Mouse (Mus musculus): ENCODE data around the gene Hsf4. TPM values are rescaled to one million over a fixed set of nuclear protein-coding genes. Genes with fewer than 3 reads are reported as not detected.
"Not testable (repeated sequence)": the region's sequence is repeated elsewhere in the genome, so short reads cannot be mapped to it uniquely, and the experiment has no call there.

Gene Hsf4
- not detected in 2 replicates for polyA plus RNA-seq (2016; fragmentation: Nextera tagmentation; extraction: Ambion mirVana)

GRCm38 (mm10) chr8:105269461-105269947 is at the start of gene Hsf4:
Gene Hsf4, plus strand, starts transcription at chr8:105269801.
- Histone ChIP-seq H3K27me3 (ENCODE audit: poor library complexity, severe bottlenecking) (peaks cover 100% of the 10 kb centered on the region), H3K36me3 (replicated peaks) (no peaks in the 10 kb centered on the region), H3K4me3 (peak within 1 kb of the TSS; percentile 57), H3K9me3 (peaks cover 5% of the 10 kb centered on the region), H3K4me1 (peaks cover 51% of the 10 kb centered on the region), H3K27ac (no peak within 1 kb of the TSS)
- DNase-seq (ENCODE audit: extremely low spot score, low spot score) = no peak
- under 1% methylated on average over 42 of the region's 42 CpGs for WGBS

- Histone ChIP-seq H3K9me3 (no peaks in the 10 kb centered on the region), H3K4me1 (peaks cover 22% of the 10 kb centered on the region), H3K27me3 (ENCODE audit: poor library complexity, severe bottlenecking) (no peaks in the 10 kb centered on the region), H3K4me3 (peak overlapping the region; percentile 96; the same call in 1 of the 2 replicates), H3K27ac (no peak overlapping the region), H3K36me3 (replicated peaks) (no peaks in the 10 kb centered on the region)
- 88% methylated on average over 7 of the region's 7 CpGs for WGBS
- DNase-seq (ENCODE audit: extremely low spot score, low spot score) = no peak
Observed at GRCm38 (mm10) chr8:105223850-105224249, 45.8 kb upstream of the Hsf4 start.

DNA sequence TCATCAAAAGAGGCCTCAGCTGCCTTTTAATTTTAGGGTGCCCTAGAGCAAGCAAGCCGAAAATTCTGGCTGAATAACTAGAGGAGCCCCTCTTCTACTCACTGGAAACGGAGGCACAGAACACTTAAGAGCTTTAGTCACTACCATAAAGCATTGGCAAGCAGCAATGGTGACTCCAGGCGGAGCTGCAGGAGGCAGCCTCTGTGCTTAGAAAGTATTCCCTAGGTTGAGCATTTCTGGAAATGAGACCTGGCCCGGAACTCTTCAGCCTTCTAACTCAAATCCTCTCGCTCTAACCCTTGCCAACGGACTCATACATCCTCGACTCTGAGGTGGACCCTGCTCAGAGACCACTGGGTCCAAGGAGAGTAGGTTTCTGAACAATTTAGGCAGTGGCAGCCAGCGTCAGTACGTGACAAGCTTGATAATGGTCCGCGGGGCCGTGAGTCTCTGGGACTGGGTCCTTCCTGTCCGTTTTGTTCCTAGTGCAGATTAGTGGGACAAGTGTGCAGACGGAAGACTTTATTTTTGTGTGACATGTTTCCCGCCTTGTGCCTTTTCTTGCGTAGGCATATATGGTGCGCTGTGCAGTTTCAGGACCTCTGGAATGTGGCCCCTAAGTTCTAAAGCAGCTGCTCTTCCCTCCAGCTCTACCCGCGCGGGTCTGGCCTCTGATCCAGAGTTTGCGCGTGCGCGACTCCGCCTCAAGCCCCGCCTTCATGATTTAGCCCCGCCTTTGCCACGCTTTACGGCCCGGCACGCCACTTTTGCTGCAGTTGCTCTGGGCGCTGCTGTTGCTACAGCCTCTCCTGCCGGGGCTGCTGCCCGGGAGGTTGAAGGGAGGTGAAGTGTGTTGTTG is 45.0 kb upstream of the Hsf4 start, which contains the start of gene D230025D16Rik:
TSS of gene D230025D16Rik (plus strand) at position 733 of the 859 bp plus-strand sequence.
- Histone ChIP-seq H3K9me3 (no peaks in the 10 kb centered on the region), H3K27ac (peak within 1 kb of the TSS; percentile 90), H3K4me1 (peaks cover 22% of the 10 kb centered on the region), H3K4me3 (peak within 1 kb of the TSS; percentile 96), H3K36me3 (replicated peaks) (no peaks in the 10 kb centered on the region), H3K27me3 (ENCODE audit: poor library complexity, severe bottlenecking) (no peaks in the 10 kb centered on the region)
- 5% methylated on average over 34 of the region's 34 CpGs for WGBS
- DNase-seq (ENCODE audit: extremely low spot score, low spot score) = peak; percentile 98

GRCm38 (mm10) chr8:105225272-105225593 is 44.4 kb upstream of the Hsf4 start:
- Histone ChIP-seq H3K27me3 (ENCODE audit: poor library complexity, severe bottlenecking) (no peaks in the 10 kb centered on the region), H3K27ac (peak overlapping the region; percentile 90), H3K4me1 (peaks cover 22% of the 10 kb centered on the region), H3K4me3 (peak overlapping the region; percentile 96), H3K36me3 (replicated peaks) (no peaks in the 10 kb centered on the region), H3K9me3 (no peaks in the 10 kb centered on the region)
- no peak for DNase-seq (ENCODE audit: extremely low spot score, low spot score)
- WGBS = 0% methylated on average over 27 of the region's 27 CpGs

DNA sequence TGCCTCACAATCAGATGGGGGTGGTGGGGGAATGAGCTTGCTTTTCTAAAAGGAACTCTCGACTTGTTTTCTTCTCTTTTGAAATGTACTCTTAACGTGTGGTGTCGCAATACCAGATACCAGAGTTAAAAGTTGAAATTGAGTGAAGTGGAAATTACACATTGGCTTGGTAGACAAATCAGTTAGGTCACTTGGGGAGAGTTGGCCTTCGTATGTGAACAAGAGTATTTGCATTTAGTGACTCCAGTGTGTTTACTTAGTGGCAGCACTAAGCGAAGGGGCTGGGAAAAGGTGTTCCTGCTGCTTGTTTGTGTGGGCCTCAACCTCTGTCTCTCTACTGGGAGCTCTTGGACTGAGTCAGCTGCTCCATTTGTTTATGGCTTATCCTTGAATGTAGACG is 43.7 kb upstream of the Hsf4 start:
- Histone ChIP-seq H3K27ac (no peak overlapping the region), H3K36me3 (replicated peaks) (no peaks in the 10 kb centered on the region), H3K4me1 (peaks cover 22% of the 10 kb centered on the region), H3K27me3 (ENCODE audit: poor library complexity, severe bottlenecking) (no peaks in the 10 kb centered on the region), H3K9me3 (no peaks in the 10 kb centered on the region), H3K4me3 (peak overlapping the region; percentile 96)
- 41% methylated on average over 6 of the region's 6 CpGs for WGBS
- DNase-seq (ENCODE audit: extremely low spot score, low spot score) = no peak

- DNase-seq (ENCODE audit: extremely low spot score, low spot score) = no peak
- 90% methylated on average over 12 of the region's 12 CpGs for WGBS
Observed at GRCm38 (mm10) chr8:105231503-105232320, 37.9 kb upstream of the Hsf4 start.

GRCm38 (mm10) chr8:105232321-105232693 is 37.3 kb upstream of the Hsf4 start:
- not testable (repeated sequence) for H3K9me3 ChIP-seq; H3K4me1 ChIP-seq; H3K27me3 ChIP-seq (ENCODE audit: poor library complexity, severe bottlenecking); H3K27ac ChIP-seq; H3K4me3 ChIP-seq; DNase-seq (ENCODE audit: extremely low spot score, low spot score)
- H3K36me3 ChIP-seq (replicated peaks) = peaks cover 29% of the 10 kb centered on the region
- 94% methylated on average over 4 of the region's 4 CpGs for WGBS

More at GRCm38 (mm10) chr8:105231503-105232320, 37.9 kb upstream of the Hsf4 start:
- H3K36me3 ChIP-seq (replicated peaks) = peaks cover 26% of the 10 kb centered on the region
- no peaks in the 10 kb centered on the region for H3K4me1 ChIP-seq
- no peaks in the 10 kb centered on the region for H3K9me3 ChIP-seq
- H3K27me3 ChIP-seq (ENCODE audit: poor library complexity, severe bottlenecking) = no peaks in the 10 kb centered on the region
- H3K4me3 ChIP-seq = no peak overlapping the region
- H3K27ac ChIP-seq = no peak overlapping the region

DNA sequence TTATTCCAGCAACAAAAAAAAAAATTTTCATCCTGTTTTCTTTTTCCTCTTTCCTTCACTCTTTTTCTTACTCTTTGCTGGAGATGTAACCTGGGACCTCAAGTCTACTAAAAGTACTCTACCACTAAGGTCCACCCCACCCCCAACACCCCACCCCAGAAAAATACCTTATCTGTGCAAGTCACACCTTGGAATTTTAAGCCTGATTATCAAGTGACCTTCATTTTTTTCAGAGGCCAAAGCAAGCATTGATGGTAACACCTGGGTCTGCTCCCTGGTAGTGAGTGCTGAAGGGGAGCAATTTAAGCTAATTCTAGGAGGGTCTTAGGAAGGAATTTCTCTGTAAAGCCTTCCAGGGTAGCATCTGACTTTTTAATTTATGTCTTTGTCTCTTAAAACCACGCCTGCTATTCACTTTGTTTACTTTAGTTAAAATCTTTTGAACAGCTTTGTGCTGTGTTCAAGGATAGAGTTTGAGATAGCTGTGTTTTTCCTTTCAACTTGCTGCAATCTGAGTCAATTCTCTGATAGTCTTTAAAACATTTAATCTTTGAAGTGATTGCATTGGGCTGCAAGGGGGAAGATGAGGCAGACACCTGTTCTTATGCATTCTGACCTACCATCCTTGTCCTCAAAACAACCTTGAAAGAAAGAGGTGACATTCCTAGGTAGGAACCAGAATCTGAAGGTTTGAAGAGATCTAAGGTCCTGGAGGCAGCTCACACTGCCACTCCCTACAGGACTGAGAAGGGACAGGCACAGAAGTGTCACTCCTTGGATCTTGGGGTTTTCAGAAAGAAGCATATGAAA is 36.3 kb upstream of the Hsf4 start:
- Histone ChIP-seq H3K4me1 (no peaks in the 10 kb centered on the region), H3K36me3 (replicated peaks) (peaks cover 29% of the 10 kb centered on the region)
- WGBS = 75% methylated on average over 1 of the region's 1 CpGs

DNA sequence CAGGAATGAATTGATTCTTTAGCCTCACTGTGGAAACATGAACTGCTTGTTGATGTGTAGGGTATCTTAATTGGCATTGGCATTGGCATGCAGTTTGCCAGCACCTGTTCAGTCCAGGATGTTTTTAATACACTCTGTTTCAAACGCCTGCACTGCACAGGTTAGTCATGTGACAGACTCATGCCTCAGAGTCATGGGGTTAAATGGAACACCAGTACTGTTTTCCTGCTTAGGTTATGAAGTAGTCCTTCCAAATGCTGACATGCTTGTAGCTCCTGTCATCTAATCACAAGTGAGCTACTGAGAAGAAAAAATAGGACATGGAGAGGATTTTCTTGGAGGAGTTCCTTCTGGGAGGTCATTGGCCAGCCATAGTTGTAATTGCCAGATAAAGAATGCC is 34.4 kb upstream of the Hsf4 start:
- Histone ChIP-seq H3K27me3 (ENCODE audit: poor library complexity, severe bottlenecking) (no peaks in the 10 kb centered on the region), H3K36me3 (replicated peaks) (peaks cover 48% of the 10 kb centered on the region), H3K4me3 (no peak overlapping the region), H3K9me3 (no peaks in the 10 kb centered on the region), H3K27ac (no peak overlapping the region), H3K4me1 (no peaks in the 10 kb centered on the region)
- DNase-seq (ENCODE audit: extremely low spot score, low spot score) = no peak
- 84% methylated on average over 1 of the region's 1 CpGs for WGBS

More for the DNA sequence above, 36.3 kb upstream of the Hsf4 start:
- H3K4me3 ChIP-seq = no peak overlapping the region
- H3K9me3 ChIP-seq = no peaks in the 10 kb centered on the region
- H3K27ac ChIP-seq = no peak overlapping the region
- no peak for DNase-seq (ENCODE audit: extremely low spot score, low spot score)
- H3K27me3 ChIP-seq (ENCODE audit: poor library complexity, severe bottlenecking) = no peaks in the 10 kb centered on the region

- no peak overlapping the region for H3K27ac ChIP-seq
- WGBS = 92% methylated on average over 14 of the region's 14 CpGs
- no peaks in the 10 kb centered on the region for H3K4me1 ChIP-seq
- no peak for DNase-seq (ENCODE audit: extremely low spot score, low spot score)
- peaks cover 66% of the 10 kb centered on the region for H3K36me3 ChIP-seq (replicated peaks)
- no peaks in the 10 kb centered on the region for H3K27me3 ChIP-seq (ENCODE audit: poor library complexity, severe bottlenecking)
- H3K4me3 ChIP-seq = no peak overlapping the region
- no peaks in the 10 kb centered on the region for H3K9me3 ChIP-seq
Observed at GRCm38 (mm10) chr8:105237442-105238142, 32.0 kb upstream of the Hsf4 start.

DNA sequence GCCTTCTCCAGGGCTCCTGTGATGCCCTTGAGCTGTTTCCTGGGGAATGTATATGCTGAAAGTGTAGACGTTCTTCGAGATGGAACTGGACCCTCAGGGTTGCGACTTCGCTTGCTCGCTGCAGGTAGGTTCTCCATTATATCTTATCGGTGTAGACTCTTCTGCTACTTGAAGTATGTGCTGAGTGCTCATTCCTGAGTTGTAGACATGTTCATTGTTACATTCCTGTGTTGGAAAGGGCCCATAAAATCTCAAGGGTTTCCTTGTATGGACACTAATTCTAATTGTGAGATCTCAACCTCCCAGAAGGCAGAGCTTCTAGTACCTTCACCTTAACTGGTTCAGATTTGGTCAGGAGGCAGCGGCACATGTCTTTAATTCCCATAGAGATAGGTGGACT is 28.6 kb upstream of the Hsf4 start:
- no peak for DNase-seq (ENCODE audit: extremely low spot score, low spot score)
- Histone ChIP-seq H3K27ac (no peak overlapping the region), H3K4me1 (no peaks in the 10 kb centered on the region), H3K36me3 (replicated peaks) (peaks cover 62% of the 10 kb centered on the region), H3K4me3 (no peak overlapping the region), H3K9me3 (no peaks in the 10 kb centered on the region), H3K27me3 (ENCODE audit: poor library complexity, severe bottlenecking) (no peaks in the 10 kb centered on the region)
- WGBS = 97% methylated on average over 7 of the region's 7 CpGs

DNA sequence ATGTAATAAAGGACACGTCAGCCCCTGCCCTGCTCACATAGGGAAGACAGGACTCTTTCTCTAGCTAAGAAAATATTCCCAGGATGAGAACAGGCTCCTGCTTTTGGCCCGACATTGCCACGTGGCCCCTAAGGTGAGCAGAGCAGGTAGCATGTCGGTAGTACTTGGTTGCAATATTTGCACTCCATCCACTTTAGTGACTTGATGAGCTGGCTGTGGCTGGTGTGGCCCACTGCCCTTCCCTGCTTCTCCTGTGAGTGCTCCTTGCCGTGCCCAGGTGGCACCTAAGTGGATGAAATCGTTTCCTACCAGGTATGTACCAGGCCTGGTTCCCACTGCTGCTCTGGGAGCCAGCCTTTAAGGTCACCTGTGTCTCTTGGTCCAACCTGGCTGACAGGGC is 17.6 kb upstream of the Hsf4 start:
- DNase-seq (ENCODE audit: extremely low spot score, low spot score) = no peak
- WGBS = 93% methylated on average over 6 of the region's 6 CpGs
- H3K4me1 ChIP-seq = peaks cover 21% of the 10 kb centered on the region
- H3K4me3 ChIP-seq = no peak overlapping the region
- peaks cover 33% of the 10 kb centered on the region for H3K27me3 ChIP-seq (ENCODE audit: poor library complexity, severe bottlenecking)
- H3K27ac ChIP-seq = no peak overlapping the region
- no peaks in the 10 kb centered on the region for H3K9me3 ChIP-seq
- H3K36me3 ChIP-seq (replicated peaks) = peaks cover 65% of the 10 kb centered on the region

All from forebrain, embryonic 10.5 days (tissue).